Mouse (Mus musculus) neutrophil, adult 5-6 weeks (primary cell): ENCODE measurements around the gene Rhbdd1. TPM values are rescaled to one million over a fixed set of nuclear protein-coding genes. Genes with fewer than 3 reads are reported as not detected.

Experiments
- ATAC-seq: fragments of 151-379, 151-347 bp; 2 replicates; pipeline ENCODE4 v1.8.0; 2017; ENCODE audit warnings: mild to moderate bottlenecking, moderate TSS enrichment; ENCODE audit not compliant: insufficient number of reproducible peaks, poor library complexity, low FRiP score, severe bottlenecking; ENCODE audit errors: extremely low read depth
- total RNA-seq: library from RNA; stranded (forward); fragments of 200-1000 nt; gene quantifications from 2 replicates; pipeline ENCODE4 v1.2.3, GENCODE M21; 2017

The Rhbdd1 gene
- 14.4 and 20.6 TPM in 2 replicates for total RNA-seq

DNA sequence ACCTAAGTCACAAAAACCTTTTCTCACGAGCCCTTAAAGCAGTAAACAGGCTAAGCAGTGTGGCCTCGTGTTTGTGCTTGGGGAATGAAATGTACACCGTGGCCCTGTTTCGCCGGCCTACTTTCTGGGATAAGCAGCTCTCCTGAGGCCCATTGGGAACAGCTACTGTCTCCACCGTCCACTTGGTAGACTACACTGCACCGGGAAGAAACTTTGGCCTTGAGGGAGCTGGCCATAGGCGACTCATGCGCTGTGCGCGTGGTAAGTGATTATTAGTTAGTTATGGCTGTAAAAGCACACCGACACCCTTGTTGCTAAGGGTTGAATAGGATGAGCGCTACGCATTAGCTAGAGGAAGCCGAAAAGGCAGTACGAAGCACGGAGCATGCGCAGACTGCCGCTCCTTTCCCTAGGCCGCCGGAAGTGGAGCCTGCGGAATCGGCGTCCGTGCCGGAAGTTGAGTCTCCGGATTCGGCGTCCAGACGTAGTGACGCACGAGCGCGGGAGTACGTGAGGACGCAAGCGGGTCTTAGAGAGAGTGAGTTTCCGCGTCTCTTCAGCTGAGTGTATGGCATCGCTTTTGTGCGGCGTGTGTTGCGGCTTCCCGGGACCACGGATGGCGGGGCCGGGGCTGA lies at the start of gene Rhbdd1:
TSS of gene Rhbdd1 (plus strand) at position 342 of the 635 bp plus-strand sequence.
- peak; percentile 98 for ATAC-seq

DNA sequence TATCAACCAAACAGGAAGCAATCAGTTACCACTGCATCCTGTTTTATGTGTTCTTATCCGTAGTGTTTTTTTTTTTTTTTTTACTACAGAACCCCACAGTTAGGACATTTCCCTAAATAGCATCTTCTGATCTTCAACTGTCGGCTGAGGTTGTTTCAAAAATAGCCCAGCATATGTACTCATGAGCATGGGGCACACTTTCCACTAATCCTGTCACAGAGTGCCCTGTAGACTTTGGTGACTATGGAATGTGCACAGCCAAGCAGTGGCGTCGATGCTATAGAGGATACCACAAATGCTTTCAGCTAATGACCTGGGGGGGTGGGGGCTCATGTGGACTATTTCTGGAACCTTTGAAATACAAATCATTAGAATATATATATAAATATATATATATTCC lies 48.7 kb upstream of the Rhbdd1 start:
- ATAC-seq: no peak

DNA sequence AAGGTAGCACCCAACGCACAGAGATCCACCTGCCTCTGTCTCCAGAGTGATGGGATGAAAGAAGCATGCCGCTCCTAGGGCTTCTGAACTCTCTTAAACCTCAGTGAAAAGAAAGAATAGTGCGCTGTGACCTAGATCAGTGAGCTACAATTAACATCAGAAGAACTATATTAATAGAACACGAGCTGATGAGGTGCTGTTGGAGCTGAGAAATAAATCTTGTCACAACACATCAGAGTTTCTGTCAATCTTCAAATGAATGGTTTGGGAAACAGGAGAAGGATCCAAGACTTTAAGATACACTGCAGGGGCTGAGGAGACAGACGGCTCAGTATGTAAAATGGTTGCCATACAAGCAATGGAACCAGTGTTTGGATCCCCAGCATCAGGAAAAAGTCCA lies 44.0 kb upstream of the Rhbdd1 start:
- ATAC-seq: no peak

DNA sequence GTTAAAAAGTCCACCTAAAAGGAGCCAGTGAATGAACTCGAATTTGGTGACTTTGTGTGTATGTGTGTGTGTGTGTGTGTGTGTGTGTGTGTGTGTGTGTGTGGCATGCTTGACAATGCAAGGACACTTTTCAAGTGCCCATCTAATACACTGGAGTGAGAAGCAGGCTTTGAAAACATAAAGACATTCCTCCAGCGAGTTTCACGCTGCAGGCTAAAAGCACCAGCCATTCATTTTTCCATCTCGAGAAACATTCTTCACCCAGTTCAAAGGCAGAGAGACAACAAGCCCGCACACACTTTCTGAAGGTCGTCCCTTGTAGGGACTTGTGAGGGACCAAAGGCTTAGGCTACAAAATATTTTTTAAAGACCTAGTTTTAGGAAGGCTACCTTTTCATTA lies 42.7 kb upstream of the Rhbdd1 start:
- no peak for ATAC-seq

DNA sequence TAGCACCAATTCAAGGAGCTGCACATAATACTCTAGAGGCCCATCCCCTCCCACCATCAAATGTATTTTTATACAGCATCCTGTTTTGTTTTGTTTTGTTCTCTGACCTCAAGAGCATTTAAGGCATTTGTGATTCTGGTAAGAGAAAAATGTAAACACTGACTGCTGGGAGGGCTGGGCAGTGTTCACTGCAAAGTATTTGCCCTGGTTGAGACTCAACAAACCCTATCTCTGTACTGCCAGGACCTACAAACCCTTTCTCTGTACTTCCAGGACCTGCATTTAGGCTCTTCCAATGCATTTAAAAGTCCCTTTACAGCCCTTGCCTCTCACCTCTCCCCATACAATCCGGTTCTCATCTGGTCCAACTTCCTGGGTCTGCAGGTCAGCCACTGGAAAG lies 41.9 kb upstream of the Rhbdd1 start:
- ATAC-seq: no peak

DNA sequence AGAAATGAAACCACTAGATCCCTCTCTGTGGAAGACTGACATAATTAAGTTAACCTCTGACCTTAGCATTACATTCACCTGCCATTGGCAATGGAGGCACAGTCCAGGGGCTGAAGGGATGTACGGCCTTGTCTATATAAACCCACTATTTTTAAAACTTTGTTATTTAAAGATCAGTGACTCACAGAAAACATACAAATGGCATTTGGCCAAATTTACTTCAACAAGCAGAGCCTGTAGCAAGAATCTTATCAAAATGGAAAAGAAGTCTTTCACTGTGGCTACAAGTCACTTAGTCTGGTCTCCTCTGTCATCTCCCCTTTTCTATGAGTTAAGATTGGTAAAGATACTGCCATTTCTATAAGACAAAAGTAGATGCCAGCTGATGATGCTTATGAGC lies 36.5 kb upstream of the Rhbdd1 start:
- ATAC-seq: no peak

DNA sequence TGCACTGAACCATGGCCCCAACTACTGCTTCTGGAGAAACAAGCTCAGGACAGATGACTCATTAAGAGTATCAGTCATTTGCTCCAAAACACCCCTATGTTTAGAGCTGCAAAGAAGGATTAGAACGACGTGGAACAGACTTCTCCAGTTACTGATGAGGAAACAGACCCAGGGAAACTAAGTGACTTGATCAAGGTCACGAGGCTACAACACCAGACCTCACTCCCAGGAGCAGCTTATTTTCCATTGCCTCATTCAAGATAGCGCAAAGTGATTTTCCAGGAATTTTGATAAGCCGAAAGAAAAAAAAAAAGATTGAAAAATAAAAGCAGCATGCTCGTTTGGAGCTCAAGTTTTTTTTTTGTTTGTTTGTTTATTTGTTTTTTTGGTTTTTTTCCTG lies 34.4 kb upstream of the Rhbdd1 start:
- ATAC-seq: no peak

DNA sequence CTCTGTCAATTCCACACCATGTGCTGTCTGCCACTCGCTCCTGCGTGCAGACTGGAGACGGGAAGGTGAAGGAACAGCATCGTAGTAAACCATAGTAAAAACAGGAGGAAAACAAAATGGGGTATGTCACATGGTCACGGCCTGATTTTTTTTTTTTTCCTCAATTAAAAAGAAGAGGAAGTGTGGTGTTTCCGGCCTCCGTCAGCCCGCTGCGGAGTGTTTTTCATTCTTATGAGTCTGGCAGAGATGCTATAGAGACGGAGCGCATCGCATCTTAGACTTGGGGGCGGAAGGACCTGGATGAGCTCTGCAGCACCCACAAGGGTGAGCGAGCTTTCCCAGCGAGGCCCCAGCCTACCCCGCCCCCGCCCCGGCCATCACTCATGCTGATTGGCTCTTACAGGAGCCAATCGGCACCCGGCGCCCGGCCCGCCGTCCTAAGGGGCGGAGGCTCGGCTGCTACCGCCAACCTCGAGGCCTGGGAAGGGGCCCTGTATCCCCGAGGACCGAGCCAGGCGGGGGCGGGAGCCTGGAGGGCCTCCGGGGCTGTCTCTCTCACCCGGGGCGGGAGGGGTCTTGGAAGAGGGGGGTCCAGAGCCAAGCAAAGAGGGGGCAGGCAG lies 33.1 kb upstream of the Rhbdd1 start:
- ATAC-seq: peak; percentile 89

DNA sequence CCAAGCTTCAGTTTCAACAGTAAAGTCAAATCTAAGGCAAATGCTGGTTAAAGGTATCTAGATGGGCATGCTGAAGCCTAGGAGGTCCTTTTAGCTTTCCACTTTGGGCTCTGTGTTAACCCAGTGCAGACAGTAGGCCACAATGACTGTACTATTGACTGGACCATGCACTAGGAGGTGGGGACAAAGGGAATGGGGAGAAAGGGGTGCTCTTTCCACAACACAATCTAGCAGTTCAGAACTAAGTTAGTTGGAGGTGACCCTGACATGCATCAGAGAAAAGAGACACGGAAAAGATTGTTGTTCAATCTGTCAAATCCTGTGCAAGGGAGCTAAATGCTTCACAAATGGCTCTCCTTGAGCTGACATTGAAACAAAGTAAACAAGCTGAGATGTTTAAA lies 32.4 kb upstream of the Rhbdd1 start:
- no peak for ATAC-seq

DNA sequence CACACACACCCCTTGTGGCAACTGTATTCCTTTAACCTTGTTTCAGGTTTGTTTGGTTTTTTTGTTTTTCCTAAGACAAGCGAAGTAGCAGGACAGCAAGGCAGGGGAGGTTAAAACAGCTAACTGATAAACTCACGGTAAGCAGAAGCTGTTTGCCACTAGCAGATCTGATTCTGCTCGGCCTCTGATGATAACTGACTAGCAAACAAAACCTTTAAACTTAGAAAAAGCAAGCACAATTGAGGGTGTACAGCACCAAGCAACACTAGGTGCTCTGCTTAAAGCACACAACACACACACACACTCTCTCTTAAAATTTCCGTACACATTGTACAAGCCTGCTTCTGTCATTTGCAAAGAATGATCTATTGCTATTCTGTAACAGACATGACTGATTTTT lies 31.8 kb upstream of the Rhbdd1 start:
- no peak for ATAC-seq

DNA sequence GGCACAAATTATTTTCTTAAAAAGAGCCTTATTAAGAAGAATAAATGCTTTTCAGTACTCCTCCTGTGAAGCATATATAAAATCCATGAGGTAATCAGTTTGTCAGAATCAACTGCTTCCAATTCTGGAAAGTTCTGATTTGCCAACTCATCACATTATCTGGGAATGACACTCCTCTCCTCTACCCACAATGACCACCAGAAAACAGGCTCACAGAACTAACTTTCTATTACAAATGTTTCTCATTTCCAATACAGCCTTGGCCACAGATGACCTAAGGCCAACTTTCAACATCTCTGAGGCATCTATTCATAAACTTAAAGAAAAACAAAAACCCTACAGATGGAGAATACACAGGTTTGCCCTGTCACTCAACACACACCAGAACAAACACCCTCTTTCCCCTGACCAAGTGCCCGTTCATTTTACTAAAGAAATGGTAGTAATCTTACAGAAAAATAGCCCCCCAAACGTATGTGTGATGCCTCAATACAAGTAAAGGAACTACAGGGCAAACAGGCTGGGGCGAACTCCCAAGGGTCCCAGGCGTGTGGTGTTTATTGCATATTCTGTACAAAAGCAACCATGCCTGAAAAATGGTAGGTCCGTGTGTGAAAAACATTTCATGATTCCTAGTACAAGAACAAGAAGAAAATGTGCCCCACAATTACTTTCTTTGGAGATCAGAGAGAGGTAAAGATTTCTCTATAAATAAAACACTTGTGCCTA lies 30.6 kb upstream of the Rhbdd1 start:
- ATAC-seq: no peak

DNA sequence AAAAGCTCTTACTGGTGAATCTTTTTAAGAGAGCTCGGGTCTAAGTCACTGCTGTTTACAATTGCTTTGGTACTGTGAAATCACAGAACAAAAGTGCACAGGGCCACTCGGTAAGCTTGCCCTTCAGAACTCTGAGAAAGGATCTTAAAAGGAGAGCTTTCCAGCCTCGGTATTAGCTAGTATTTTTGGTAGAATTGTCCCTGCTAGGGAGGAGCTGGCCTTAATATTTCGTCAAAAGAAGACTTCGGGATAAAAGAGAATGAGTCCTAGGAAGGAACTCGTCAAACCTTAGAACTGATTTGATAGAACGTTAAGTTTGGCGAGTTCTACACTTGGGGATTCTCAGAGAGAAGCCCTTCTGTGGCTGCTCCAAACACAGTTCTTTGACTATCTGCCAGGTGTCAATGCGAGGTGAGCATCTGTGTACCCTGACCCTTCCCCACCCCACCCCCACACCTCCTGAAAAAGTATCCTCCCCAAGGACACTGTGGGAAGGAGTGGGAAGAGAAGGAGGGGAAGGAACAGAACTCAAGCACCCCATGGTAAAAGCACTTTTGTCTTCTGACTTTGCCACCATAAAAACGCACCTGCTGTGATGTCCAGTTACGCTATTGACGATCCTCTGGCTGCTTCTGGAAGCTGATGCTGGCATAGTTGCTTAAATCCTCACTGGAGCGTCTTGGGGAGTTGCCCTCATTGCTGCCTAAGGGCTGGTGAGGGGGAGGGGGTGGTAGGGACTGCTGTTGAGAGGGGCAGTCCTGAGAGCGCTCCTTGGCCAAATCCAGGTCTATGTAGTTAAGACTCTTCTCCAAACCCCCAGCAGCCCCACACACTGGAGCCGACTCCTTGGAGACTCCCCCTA lies 29.8 kb upstream of the Rhbdd1 start:
- no peak for ATAC-seq

DNA sequence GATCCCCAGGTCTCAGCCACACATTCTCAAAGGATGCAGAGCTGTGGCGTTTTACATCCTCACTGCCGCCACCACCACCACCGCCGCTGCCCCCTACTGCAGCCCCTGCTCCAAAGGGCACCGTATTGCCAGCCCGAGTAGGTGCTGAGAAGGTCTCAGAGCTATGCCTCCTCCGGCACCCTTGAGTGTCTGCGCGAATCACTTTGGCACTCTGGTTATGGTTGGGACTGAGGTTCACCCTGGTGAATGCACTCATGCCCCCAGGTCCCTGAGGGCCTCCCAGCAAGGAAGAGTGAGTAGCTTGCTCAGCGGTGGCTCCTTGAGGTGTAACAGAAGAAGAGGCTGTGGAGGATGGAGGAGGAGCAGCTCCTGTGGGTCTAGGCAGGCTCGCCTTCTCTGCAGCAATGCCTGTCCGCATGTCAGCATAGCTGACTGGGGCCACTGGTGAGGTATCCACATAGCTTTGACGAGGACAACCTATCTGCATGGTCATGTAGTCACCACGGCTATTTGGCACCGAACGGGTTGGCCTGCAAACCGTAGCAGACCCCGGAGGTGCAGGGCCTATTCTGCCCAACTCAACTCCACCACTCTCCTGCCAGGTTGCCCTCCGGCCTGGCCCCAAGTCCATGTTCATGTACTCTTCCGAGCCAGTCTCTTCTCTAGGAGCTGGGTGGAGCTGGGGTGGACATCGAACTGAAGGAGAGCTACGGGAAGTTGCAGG lies 29.0 kb upstream of the Rhbdd1 start:
- no peak for ATAC-seq

DNA sequence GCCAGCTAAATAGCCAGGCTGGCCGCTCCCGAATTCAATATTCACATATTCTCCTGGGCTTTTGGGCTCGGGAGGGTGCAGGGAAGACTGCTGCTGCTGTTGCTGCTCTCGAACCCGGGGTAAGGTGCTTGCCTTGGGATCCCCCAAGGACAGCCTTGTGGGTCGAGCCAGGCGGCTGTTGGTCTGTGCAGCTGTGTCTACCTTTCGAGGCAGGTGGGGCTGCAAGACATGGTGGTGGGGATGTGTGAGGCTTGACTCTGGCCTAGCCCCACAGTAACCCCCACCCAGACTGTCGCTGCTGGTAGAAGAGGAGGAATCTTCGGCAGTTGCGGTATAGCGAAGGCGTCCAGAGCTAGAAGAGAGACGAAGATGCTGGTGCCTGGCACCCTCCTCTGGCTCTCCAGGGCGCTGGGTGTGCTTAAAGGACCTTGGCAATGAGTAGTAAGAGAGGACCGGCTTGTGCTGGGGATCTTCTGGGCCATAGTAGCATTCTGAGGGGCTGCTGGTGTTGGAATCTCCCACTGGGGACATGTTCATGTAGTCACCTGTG lies 28.4 kb upstream of the Rhbdd1 start:
- ATAC-seq: no peak

DNA sequence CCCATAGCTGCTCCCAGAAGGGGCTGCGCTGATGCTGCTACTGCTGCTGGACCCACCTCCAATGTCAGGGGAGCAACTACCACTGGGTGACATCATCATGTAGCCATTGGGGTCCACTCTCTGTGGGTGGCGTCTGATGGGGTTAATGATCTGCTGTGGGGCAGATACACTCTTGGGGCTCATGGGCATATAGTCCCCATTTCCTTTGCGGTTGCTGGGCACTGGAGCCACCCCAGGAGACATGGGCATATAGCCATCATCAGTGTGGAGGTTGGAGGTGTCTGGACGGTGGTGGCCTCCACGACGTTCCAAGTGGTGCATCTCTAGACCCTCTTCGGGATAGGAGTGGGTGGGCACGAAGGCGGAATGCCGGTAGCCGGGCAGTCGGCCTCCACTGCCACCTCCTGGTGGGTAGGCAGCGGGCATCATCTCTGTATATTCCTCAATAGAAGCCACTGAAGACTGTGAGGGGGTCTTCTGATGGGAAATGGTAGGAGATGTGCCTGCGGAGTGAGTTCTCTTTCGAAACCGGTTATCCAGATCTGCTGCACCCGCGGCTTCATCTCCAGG lies 27.7 kb upstream of the Rhbdd1 start:
- ATAC-seq: no peak

DNA sequence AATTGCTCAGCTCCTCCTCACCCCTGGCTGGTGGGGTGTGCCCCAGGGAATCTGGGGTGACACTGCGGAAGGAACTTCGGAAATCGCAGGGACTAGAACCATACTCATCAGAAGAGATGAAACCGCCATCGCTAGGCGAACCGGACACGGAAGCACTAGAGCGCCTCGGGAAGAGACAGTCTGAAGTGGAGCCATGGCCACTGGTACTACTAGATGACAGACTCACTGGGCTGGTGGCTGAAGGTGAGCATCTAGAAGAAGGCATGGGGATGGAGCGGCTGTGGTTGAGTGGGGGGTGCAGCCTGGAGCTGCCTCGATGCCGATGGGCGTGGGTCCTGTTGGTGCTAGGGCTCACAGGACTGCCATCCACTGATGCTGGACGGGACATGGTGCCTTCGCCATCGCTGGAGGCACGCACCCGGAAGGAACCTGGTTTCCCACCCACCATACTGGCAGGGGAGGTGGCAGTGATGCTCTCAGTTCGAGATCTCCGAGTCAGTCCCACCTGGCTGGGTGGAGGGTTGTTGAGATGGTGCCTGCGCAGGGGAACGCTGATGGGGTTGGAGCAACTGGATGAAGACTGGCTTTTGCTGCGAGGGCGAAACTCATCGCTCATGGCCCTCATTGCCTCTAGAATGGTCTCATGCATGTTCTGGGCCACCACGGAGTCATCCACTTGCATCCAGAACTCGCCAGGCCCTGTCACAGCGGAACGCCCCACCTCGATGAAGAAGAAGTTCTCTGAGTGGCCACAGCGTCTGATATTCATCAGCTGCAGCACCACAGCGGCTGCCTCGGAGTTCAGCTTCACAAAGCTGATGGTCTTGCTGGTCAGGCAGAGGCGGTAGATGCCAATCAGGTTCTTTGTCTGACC lies 26.9 kb upstream of the Rhbdd1 start:
- ATAC-seq: no peak

DNA sequence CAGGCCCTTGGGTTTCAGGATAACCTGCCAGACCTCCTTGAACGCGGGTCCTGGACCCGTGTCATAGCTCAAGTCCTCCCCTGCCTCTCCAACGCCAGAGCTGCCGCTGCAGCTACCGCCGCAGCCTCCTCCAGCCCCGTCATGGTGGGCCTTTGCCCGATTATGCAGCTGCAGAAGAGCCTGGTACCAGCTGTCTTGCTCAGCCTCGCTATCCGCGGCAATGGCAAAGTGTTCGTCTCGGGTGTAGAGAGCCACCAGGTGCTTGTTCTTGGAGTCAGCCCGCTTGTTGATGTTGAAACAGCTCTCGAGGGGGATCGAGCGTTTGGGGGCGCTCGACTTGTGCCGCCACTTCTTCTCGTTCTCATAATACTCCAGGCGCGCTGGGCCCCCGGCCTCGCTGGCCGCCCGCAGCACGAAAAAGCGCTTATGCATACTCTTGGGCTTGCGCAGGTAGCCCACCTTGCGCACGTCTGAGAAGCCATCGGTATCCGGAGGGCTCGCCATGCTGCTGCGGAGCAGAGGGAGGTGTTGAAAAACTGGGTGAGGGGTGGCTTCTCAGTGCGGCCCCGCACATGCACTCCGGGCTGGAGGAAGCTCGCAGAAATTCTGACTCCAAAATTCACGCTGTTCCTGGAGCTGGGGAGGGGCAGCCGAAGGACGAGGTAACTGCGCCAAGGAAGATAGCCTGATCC lies 26.1 kb upstream of the Rhbdd1 start:
- ATAC-seq: no peak
